Mouse (Mus musculus) C2C12 (cell line): Measurements from ENCODE around the gene Atf1.

Experiments
- CEBPB ChIP-seq: IDR thresholded peaks from one replicate; pipeline ENCODE4 v1.6.1; 2011; ENCODE audit warnings: low read depth, mild to moderate bottlenecking, control low read depth, moderate library complexity
- CTCF ChIP-seq: IDR thresholded peaks from one replicate; pipeline ENCODE4 v1.5.1; 2011; ENCODE audit not compliant: control insufficient read depth, insufficient read depth, insufficient read length
- MAX ChIP-seq: IDR thresholded peaks from one replicate; pipeline ENCODE4 v1.6.1; 2011; ENCODE audit warnings: mild to moderate bottlenecking, control low read depth
- MYOD1 ChIP-seq: IDR thresholded peaks from one replicate; pipeline ENCODE4 v1.6.1; 2011; ENCODE audit warnings: low read depth; ENCODE audit not compliant: control insufficient read depth, insufficient read length
- MYOG ChIP-seq: IDR thresholded peaks from one replicate; pipeline ENCODE4 v1.6.1; 2011; ENCODE audit not compliant: control insufficient read depth, insufficient read length; ENCODE audit errors: extremely low read depth
- USF1 ChIP-seq: IDR thresholded peaks from one replicate; pipeline ENCODE4 v1.6.1; 2011; ENCODE audit warnings: low read depth, mild to moderate bottlenecking, control low read depth, moderate library complexity

DNA sequence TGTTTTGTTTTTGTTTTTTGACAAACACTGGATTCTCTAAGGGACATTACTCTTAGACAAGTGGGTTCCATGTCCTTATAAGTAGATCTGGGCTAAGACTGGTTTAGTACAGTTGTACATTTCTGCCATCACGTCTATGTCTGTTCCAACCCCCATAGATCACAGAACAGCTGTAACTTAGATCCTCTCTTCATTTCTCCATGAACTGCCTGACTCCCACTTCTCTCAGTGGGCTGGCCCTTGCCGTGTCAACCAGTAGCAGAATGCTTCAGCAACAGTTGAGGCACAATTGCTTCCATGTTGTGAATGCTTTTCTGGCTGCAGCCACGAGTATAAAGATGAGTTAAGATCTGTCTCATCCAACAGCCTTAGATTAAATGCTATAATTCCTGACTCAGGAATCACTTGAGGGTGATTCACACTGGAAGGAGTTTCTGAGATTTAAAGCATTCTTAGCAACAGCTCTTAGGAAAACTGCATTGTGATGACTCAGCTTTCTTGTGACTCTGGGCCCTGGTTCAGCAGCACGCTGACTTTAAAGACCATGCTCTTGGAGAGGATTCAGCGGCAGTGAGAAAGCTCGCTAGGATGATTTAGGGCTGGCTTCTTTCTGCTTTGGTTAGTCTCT lies 23.6 kb downstream of the Atf1 start:
- TF ChIP-seq CTCF = no peak
- TF ChIP-seq MAX = no peak
- TF ChIP-seq MYOD1 = no peak
- TF ChIP-seq CEBPB = no peak
- TF ChIP-seq USF1 = no peak
- no peak for TF ChIP-seq MYOG
